Mouse (Mus musculus) small intestine, adult 10 weeks (tissue): ENCODE results near the gene Vmn1r234. TPM values are rescaled to one million over a fixed set of nuclear protein-coding genes. Genes with fewer than 3 reads are reported as not detected.

Source experiments
- polyA plus RNA-seq: library from polyadenylated mRNA; stranded (reverse); fragments of 350-450 nt; fragmentation: Illumina TruSeq; extraction: RNeasy Lipid Tissue Mini Kit (QIAGEN cat#74804); gene quantifications from one replicate; pipeline ENCODE4 v1.2.3, GENCODE M21; 2014; ENCODE audit warnings: low replicate concordance

Vmn1r234 gene
- not detected for polyA plus RNA-seq

GRCm38 (mm10) chr17:21225787-21226186 lies at the start of gene Vmn1r234:
Gene Vmn1r234, plus strand, starts transcription at chr17:21226087.

GRCm38 (mm10) chr17:21256111-21256510 lies 30.2 kb downstream of the Vmn1r234 start, which contains the start of gene Vmn1r235:
Gene Vmn1r235, plus strand, starts transcription at chr17:21256411.

GRCm38 (mm10) chr17:21282642-21283041 lies 56.8 kb downstream of the Vmn1r234 start, which contains the start of gene Vmn1r236:
Gene Vmn1r236, plus strand, starts transcription at chr17:21282942.

Other genes starting within 250 kb of the Vmn1r234 start
- not detected for gene Vmn1r233, start 229.6 kb upstream of the Vmn1r234 start, polyA plus RNA-seq
- 66.4 TPM for gene Zfp160, start 217.2 kb upstream of the Vmn1r234 start, polyA plus RNA-seq
- not detected for gene Vmn1r235, start 30.3 kb downstream of the Vmn1r234 start, polyA plus RNA-seq
- gene Vmn1r236, start 56.9 kb downstream of the Vmn1r234 start, polyA plus RNA-seq: not detected
- not detected for gene Vmn1r237, start 85.8 kb downstream of the Vmn1r234 start, polyA plus RNA-seq
- 15.6 TPM for gene Zfp677, start 157.7 kb downstream of the Vmn1r234 start, polyA plus RNA-seq
- 42.0 TPM for gene Zfp54, start 197.1 kb downstream of the Vmn1r234 start, polyA plus RNA-seq
- gene Zfp51, start 224.3 kb downstream of the Vmn1r234 start, polyA plus RNA-seq: 60.4 TPM